ENCODE assay signal across 9 mouse cellular contexts in genomic region chr9:8017253-8017913, GRCm38 (mm10). TPM values are rescaled to one million over a fixed set of nuclear protein-coding genes. Genes with fewer than 3 reads are reported as not detected.
DNase-seq lines count a peak whose midpoint lies in the region; ATAC-seq and TF ChIP-seq lines count a peak whose summit lies in the region.
"Had no signal": no experiment of that assay in that cellular context is flagged by ENCODE, and none has a peak within 500 bp of the region (broad histone marks: within the 10 kb centered on the region; RNA-seq: fewer than 3 reads in every experiment).

No protein-coding gene starts in this region.

- ATAC-seq in heart, embryonic 12.5 days (ENCODE audit: insufficient number of reproducible peaks, low FRiP score) = no peak
- no peak for ATAC-seq in neural tube, embryonic 15.5 days (ENCODE audit: low FRiP score)
- no peak for ATAC-seq in hindbrain, embryonic 13.5 days (ENCODE audit: low FRiP score)

- no peak overlapping the region for H3K9ac ChIP-seq in heart, embryonic 12.5 days
- peak overlapping the region; percentile 70; the same call in 1 of the 2 replicates for H3K9ac ChIP-seq in ES-E14 (ENCODE audit: insufficient read depth, low read depth, low read length, poor library complexity, severe bottlenecking)
- H3K9ac ChIP-seq in neural tube, embryonic 15.5 days (replicated peaks) = no peak overlapping the region
- no peak overlapping the region for H3K9ac ChIP-seq in hindbrain, embryonic 13.5 days

- H3K4me2 ChIP-seq in heart, embryonic 12.5 days = 0 out of 2 replicates have a peak overlapping the region, but pooled peaks have one; percentile 24
- H3K4me2 ChIP-seq in neural tube, embryonic 15.5 days = no peak overlapping the region
- H3K4me2 ChIP-seq in hindbrain, embryonic 13.5 days = no peak overlapping the region

- no peaks in the 10 kb centered on the region for H3K4me1 ChIP-seq in heart, embryonic 12.5 days (replicated peaks)
- no peaks in the 10 kb centered on the region for H3K4me1 ChIP-seq in heart, embryonic 10.5 days
- no peaks in the 10 kb centered on the region for H3K4me1 ChIP-seq in ES-E14 (ENCODE audit: control insufficient read depth in 2 of 2, insufficient read depth in 2 of 2, low read length in 2 of 2, poor library complexity in 1 of 2)
- no peaks in the 10 kb centered on the region for H3K4me1 ChIP-seq in neural tube, embryonic 15.5 days
- H3K4me1 ChIP-seq in hindbrain, embryonic 13.5 days (replicated peaks) = no peaks in the 10 kb centered on the region

- H3K27me3 ChIP-seq in heart, embryonic 12.5 days (replicated peaks) = no peaks in the 10 kb centered on the region
- no peaks in the 10 kb centered on the region for H3K27me3 ChIP-seq in heart, embryonic 10.5 days (ENCODE audit: insufficient read depth, poor library complexity, severe bottlenecking)
- no peaks in the 10 kb centered on the region for H3K27me3 ChIP-seq in neural tube, embryonic 15.5 days (replicated peaks)
- H3K27me3 ChIP-seq in hindbrain, embryonic 13.5 days = no peaks in the 10 kb centered on the region

- DNase-seq in heart, embryonic 10.5 days (ENCODE audit: low spot score) = no peak
- DNase-seq in 3T3-L1 (ENCODE audit: low read depth, low spot score) (peak; percentile 41), ES-E14 (ENCODE audit: low read depth, low spot score) (no peak)
- peak; percentile 14 to 45 for DNase-seq in kidney, postnatal 25 days
- DNase-seq in testis, postnatal 10 days (ENCODE audit: low spot score) = peak; percentile 55

- no peak overlapping the region for H3K4me3 ChIP-seq in heart, embryonic 12.5 days
- no peak overlapping the region for H3K4me3 ChIP-seq in heart, embryonic 10.5 days
- H3K4me3 ChIP-seq in ES-E14 (ENCODE audit: insufficient read depth in 1 of 2, low read depth in 1 of 2, low read length in 2 of 2, poor library complexity in 1 of 2, severe bottlenecking in 1 of 2) = peak overlapping the region; percentile 14 to 54; a peak in 3 of 4 replicates
- H3K4me3 ChIP-seq in neural tube, embryonic 15.5 days (replicated peaks) = no peak overlapping the region
- H3K4me3 ChIP-seq in hindbrain, embryonic 13.5 days = no peak overlapping the region
- H3K4me3 ChIP-seq: myocyte had no signal

- in situ Hi-C loops in ES-E14 (cut with MboI; ENCODE audit: low sequenced_read_pairs in 2 of 2, unreplicated experiment in 2 of 2) = no loop called here

- 52% methylated on average over 15 of the region's 20 CpGs for WGBS in heart, embryonic 12.5 days
- 47% methylated on average over 12 of the region's 20 CpGs for WGBS in heart, embryonic 10.5 days
- WGBS in neural tube, embryonic 15.5 days = 61% methylated on average over 15 of the region's 20 CpGs
- WGBS in hindbrain, embryonic 13.5 days = 63% methylated on average over 12 of the region's 20 CpGs

- H3K9me3 ChIP-seq in heart, embryonic 12.5 days (replicated peaks) = no peaks in the 10 kb centered on the region
- H3K9me3 ChIP-seq in heart, embryonic 10.5 days = no peaks in the 10 kb centered on the region
- no peaks in the 10 kb centered on the region for H3K9me3 ChIP-seq in ES-E14 (ENCODE audit: control insufficient read depth, insufficient read depth, low read depth, low read length)
- H3K9me3 ChIP-seq in neural tube, embryonic 15.5 days (replicated peaks) = no peaks in the 10 kb centered on the region
- no peaks in the 10 kb centered on the region for H3K9me3 ChIP-seq in hindbrain, embryonic 13.5 days

- no peak overlapping the region for H3K27ac ChIP-seq in heart, embryonic 12.5 days (ENCODE audit: poor library complexity, severe bottlenecking)
- no peak overlapping the region for H3K27ac ChIP-seq in heart, embryonic 10.5 days
- peak overlapping the region; percentile 84 for H3K27ac ChIP-seq in ES-E14 (ENCODE audit: insufficient read depth, low read depth, low read length, poor library complexity, severe bottlenecking)
- no peak overlapping the region for H3K27ac ChIP-seq in neural tube, embryonic 15.5 days (replicated peaks)
- no peak overlapping the region for H3K27ac ChIP-seq in hindbrain, embryonic 13.5 days

- no peaks in the 10 kb centered on the region for H3K36me3 ChIP-seq in heart, embryonic 12.5 days
- H3K36me3 ChIP-seq in heart, embryonic 10.5 days = no peaks in the 10 kb centered on the region
- H3K36me3 ChIP-seq in ES-E14 (ENCODE audit: control insufficient read depth, insufficient read depth, low read length, poor library complexity, severe bottlenecking) = no peaks in the 10 kb centered on the region
- peaks cover 3% of the 10 kb centered on the region; the same call in 1 of the 2 replicates for H3K36me3 ChIP-seq in neural tube, embryonic 15.5 days
- H3K36me3 ChIP-seq in hindbrain, embryonic 13.5 days = peaks cover 3% of the 10 kb centered on the region; the same call in 1 of the 2 replicates

TF ChIP-seq in ES-E14, 5 proteins besides CTCF, POLR2A, EP300 and RAD21:
- peak; percentile 30; the same call in 1 of the 2 replicates for TF ChIP-seq ZNF384 (IDR thresholded peaks at IDR 0.05; ENCODE audit: low read depth, low read length)
- TF ChIP-seq CHD2 (IDR thresholded peaks at IDR 0.05; ENCODE audit: low read depth, low read length) = no peak
TF ChIP-seq in ES-E14: peak in this region for 1.

RNA-seq across cellular contexts. Expression of gene Yap1, which starts 13.0 kb away (rescaled TPM):
- 37.6 and 39.7 TPM in 2 replicates for polyA plus RNA-seq in heart, embryonic 12.5 days (2016; fragmentation: Nextera tagmentation; extraction: Ambion mirVana)
- 29.3 and 41.3 TPM in 2 replicates for polyA plus RNA-seq in heart, embryonic 10.5 days (2016; fragmentation: Nextera tagmentation; extraction: Ambion mirVana)
- 50.4 and 58.5 TPM in 2 replicates for total RNA-seq in ES-E14 (2012; rRNA removed)
- 6.8 and 12.1 TPM in 2 replicates for polyA plus RNA-seq in neural tube, embryonic 15.5 days (2015; fragmentation: Nextera tagmentation; extraction: Ambion mirVana)
- polyA plus RNA-seq in hindbrain, embryonic 13.5 days (2015; fragmentation: Nextera tagmentation; extraction: Ambion mirVana) = 10.4 and 13.1 TPM in 2 replicates

RNA-seq across cellular contexts. Expression of gene Cfap300, which starts 25.2 kb away (rescaled TPM):
- polyA plus RNA-seq in heart, embryonic 12.5 days (2016; fragmentation: Nextera tagmentation; extraction: Ambion mirVana) = 7.4 TPM in 2 replicates
- 11.4 and 12.0 TPM in 2 replicates for polyA plus RNA-seq in heart, embryonic 10.5 days (2016; fragmentation: Nextera tagmentation; extraction: Ambion mirVana)
- total RNA-seq in ES-E14 (2012; rRNA removed) = 2.4 and 3.0 TPM in 2 replicates
- polyA plus RNA-seq in neural tube, embryonic 15.5 days (2015; fragmentation: Nextera tagmentation; extraction: Ambion mirVana) = 13.9 and 14.6 TPM in 2 replicates
- 16.3 and 19.1 TPM in 2 replicates for polyA plus RNA-seq in hindbrain, embryonic 13.5 days (2015; fragmentation: Nextera tagmentation; extraction: Ambion mirVana)

Comparison
In these comparisons a context has a peak if more than half of its experiments do, and no peak if none do; other contexts are left out.
1. H3K4me3 ChIP-seq: peak in ES-E14 (2 of 2); none in heart, embryonic 12.5 days (single experiment), heart, embryonic 10.5 days (single experiment), neural tube, embryonic 15.5 days (single experiment) and hindbrain, embryonic 13.5 days (single experiment).
2. DNase-seq: peak in 3T3-L1 (single experiment), kidney, postnatal 25 days (2 of 2) and testis, postnatal 10 days (single experiment); none in heart, embryonic 10.5 days (single experiment) and ES-E14 (single experiment).